Mouse (Mus musculus) neural tube, embryonic 11.5 days (tissue): ENCODE results near the gene Tcf7l1. TPM values are rescaled to one million over a fixed set of nuclear protein-coding genes. Genes with fewer than 3 reads are reported as not detected.

ENCODE experiments used
- ATAC-seq: fragments of 200-750 bp; cut with Nextera tagmentation; 2 replicates; pipeline ENCODE4 v1.8.0; 2017; ENCODE audit warnings: moderate number of reproducible peaks, mild to moderate bottlenecking, moderate TSS enrichment, moderate library complexity; ENCODE audit not compliant: insufficient read depth, low FRiP score, low TSS enrichment
- DNase-seq: peaks from one replicate; pipeline ENCODE4 v3.0.0-alpha.2; 2015; ENCODE audit warnings: low spot score
- H3K27ac ChIP-seq: fragments of 300-500 bp; sonication (generic); 2 replicates; pipeline ENCODE4 v1.5.1; 2014; ENCODE audit warnings: low read depth, mild to moderate bottlenecking, low read length
- H3K27me3 ChIP-seq: fragments of 300-500 bp; sonication (generic); 2 replicates; pipeline ENCODE4 v1.6.1; 2014; ENCODE audit warnings: mild to moderate bottlenecking, low read length, mixed read lengths; ENCODE audit not compliant: control insufficient read depth, insufficient read depth
- H3K36me3 ChIP-seq: fragments of 300-500 bp; sonication (generic); 2 replicates; pipeline ENCODE4 v1.6.1; 2014; ENCODE audit warnings: mild to moderate bottlenecking, low read length, moderate library complexity, mixed read lengths; ENCODE audit not compliant: control insufficient read depth, insufficient read depth
- H3K4me1 ChIP-seq: fragments of 300-500 bp; sonication (generic); 2 replicates; pipeline ENCODE4 v1.6.1; 2014; ENCODE audit warnings: low read length, mixed read lengths; ENCODE audit not compliant: control insufficient read depth, insufficient read depth
- H3K4me2 ChIP-seq: fragments of 300-500 bp; sonication (generic); 2 replicates; pipeline ENCODE4 v1.6.1; 2014; ENCODE audit warnings: low read depth, mild to moderate bottlenecking, moderate library complexity
- H3K4me3 ChIP-seq: fragments of 300-500 bp; sonication (generic); 2 replicates; pipeline ENCODE4 v1.5.1; 2014; ENCODE audit warnings: low read depth, low read length
- H3K9ac ChIP-seq: fragments of 300-500 bp; sonication (generic); 2 replicates; pipeline ENCODE4 v1.6.1; 2014; ENCODE audit warnings: mild to moderate bottlenecking, low read length
- H3K9me3 ChIP-seq: fragments of 300-500 bp; sonication (generic); 2 replicates; pipeline ENCODE4 v1.6.1; 2016; ENCODE audit warnings: low read length; ENCODE audit not compliant: control insufficient read depth
- WGBS: fragments of 180-500 bp; shearing (Covaris S2); extraction: QIAGEN DNeasy Blood & Tissue Kit; methylation state at CpG from one replicate; pipeline ENCODE4 v1.1.7; 2014; 5-methylcytosine and 5-hydroxymethylcytosine counted together
- polyA plus RNA-seq: library from polyadenylated mRNA; unstranded; fragments of >200 nt; fragmentation: Nextera tagmentation; extraction: Ambion mirVana; gene quantifications from 2 replicates; pipeline ENCODE4 v1.2.1, GENCODE M21; 2014

Gene Tcf7l1
- polyA plus RNA-seq, 1 experiment from 2014 or later, result 21.8 TPM

- Histone ChIP-seq H3K4me2 (no peak overlapping the region), H3K27ac (no peak overlapping the region), H3K9me3 (no peaks in the 10 kb centered on the region), H3K4me3 (no peak overlapping the region), H3K36me3 (no peaks in the 10 kb centered on the region), H3K27me3 (no peaks in the 10 kb centered on the region), H3K4me1 (no peaks in the 10 kb centered on the region), H3K9ac (no peak overlapping the region)
- WGBS, result 88% methylated on average over 2 of the region's 2 CpGs
- ATAC-seq (no peak), DNase-seq (no peak)
Observed at GRCm38 (mm10) chr6:72604066-72604465, 185.0 kb downstream of the Tcf7l1 start.

GRCm38 (mm10) chr6:72601732-72602131, 187.3 kb downstream of the Tcf7l1 start:
- H3K9me3 ChIP-seq, result no peaks in the 10 kb centered on the region
- H3K9ac ChIP-seq, result no peak overlapping the region
- no peak overlapping the region for H3K27ac ChIP-seq
- H3K4me2 ChIP-seq, result no peak overlapping the region
- H3K4me3 ChIP-seq, result no peak overlapping the region
- 51% methylated on average over 1 of the region's 1 CpGs for WGBS
- DNase-seq (peak; percentile 67), ATAC-seq (no peak)
- peaks cover 4% of the 10 kb centered on the region; the same call in 1 of the 2 replicates for H3K4me1 ChIP-seq
- H3K27me3 ChIP-seq, result no peaks in the 10 kb centered on the region
- H3K36me3 ChIP-seq, result no peaks in the 10 kb centered on the region

- Histone ChIP-seq H3K36me3 (no peaks in the 10 kb centered on the region), H3K27me3 (no peaks in the 10 kb centered on the region), H3K4me1 (peaks cover 4% of the 10 kb centered on the region; the same call in 1 of the 2 replicates), H3K4me2 (no peak overlapping the region), H3K27ac (no peak overlapping the region), H3K9me3 (no peaks in the 10 kb centered on the region), H3K4me3 (no peak overlapping the region), H3K9ac (no peak overlapping the region)
- 92% methylated on average over 12 of the region's 12 CpGs for WGBS
- ATAC-seq, result no peak
- no peak for DNase-seq
Observed at GRCm38 (mm10) chr6:72600771-72601170, 188.3 kb downstream of the Tcf7l1 start.

GRCm38 (mm10) chr6:72600216-72600615, 188.8 kb downstream of the Tcf7l1 start:
- Histone ChIP-seq H3K4me1 (peaks cover 4% of the 10 kb centered on the region; the same call in 1 of the 2 replicates), H3K4me2 (no peak overlapping the region), H3K27ac (no peak overlapping the region), H3K36me3 (no peaks in the 10 kb centered on the region), H3K4me3 (no peak overlapping the region), H3K9ac (no peak overlapping the region), H3K9me3 (no peaks in the 10 kb centered on the region), H3K27me3 (no peaks in the 10 kb centered on the region)
- ATAC-seq, result no peak
- no peak for DNase-seq
- WGBS, result 82% methylated on average over 6 of the region's 6 CpGs

- 59% methylated on average over 12 of the region's 12 CpGs for WGBS
- H3K9ac ChIP-seq, result peak overlapping the region; percentile 64
- no peak for DNase-seq
- peaks cover 4% of the 10 kb centered on the region; the same call in 1 of the 2 replicates for H3K4me1 ChIP-seq
- no peaks in the 10 kb centered on the region for H3K36me3 ChIP-seq
- peak; percentile 7; the same call in 1 of the 2 replicates for ATAC-seq
- no peaks in the 10 kb centered on the region for H3K9me3 ChIP-seq
- no peaks in the 10 kb centered on the region for H3K27me3 ChIP-seq
- H3K4me2 ChIP-seq, result peak overlapping the region; percentile 73
- H3K4me3 ChIP-seq, result peak overlapping the region; percentile 50
- no peak overlapping the region for H3K27ac ChIP-seq
Observed at GRCm38 (mm10) chr6:72598791-72599557, 190.1 kb downstream of the Tcf7l1 start.

GRCm38 (mm10) chr6:72597956-72598753, 190.9 kb downstream of the Tcf7l1 start, which contains the start of the genes Elmod3 and Retsat:
Gene Elmod3 (minus strand): TSS chr6:72598413.
Gene Retsat (plus strand): TSS chr6:72598475.
- Histone ChIP-seq H3K4me1 (peaks cover 4% of the 10 kb centered on the region; the same call in 1 of the 2 replicates), H3K27me3 (no peaks in the 10 kb centered on the region), H3K27ac (no peak within 1 kb of the TSS), H3K4me2 (peak within 1 kb of the TSS; percentile 73), H3K9ac (peak within 1 kb of the TSS; percentile 64), H3K9me3 (no peaks in the 10 kb centered on the region), H3K36me3 (no peaks in the 10 kb centered on the region), H3K4me3 (peak within 1 kb of the TSS; percentile 50)
- 2% methylated on average over 38 of the region's 38 CpGs for WGBS
- ATAC-seq (peak; percentile 91), DNase-seq (peak; percentile 88)

GRCm38 (mm10) chr6:72597083-72597874, 191.8 kb downstream of the Tcf7l1 start:
- H3K9me3 ChIP-seq, result no peaks in the 10 kb centered on the region

GRCm38 (mm10) chr6:72593914-72594313, 195.1 kb downstream of the Tcf7l1 start:
- Histone ChIP-seq H3K4me3 (no peak overlapping the region), H3K9me3 (no peaks in the 10 kb centered on the region), H3K9ac (no peak overlapping the region), H3K4me2 (no peak overlapping the region), H3K36me3 (no peaks in the 10 kb centered on the region), H3K27me3 (no peaks in the 10 kb centered on the region), H3K4me1 (peaks cover 3% of the 10 kb centered on the region; the same call in 1 of the 2 replicates), H3K27ac (no peak overlapping the region)
- WGBS, result 68% methylated on average over 5 of the region's 5 CpGs
- ATAC-seq (no peak), DNase-seq (no peak)

More at GRCm38 (mm10) chr6:72597083-72597874, 191.8 kb downstream of the Tcf7l1 start:
- ATAC-seq (no peak), DNase-seq (no peak)
- Histone ChIP-seq H3K27ac (no peak overlapping the region), H3K4me1 (peaks cover 4% of the 10 kb centered on the region; the same call in 1 of the 2 replicates), H3K4me2 (peak overlapping the region; percentile 73), H3K4me3 (peak overlapping the region; percentile 50), H3K36me3 (no peaks in the 10 kb centered on the region), H3K9ac (peak overlapping the region; percentile 64), H3K27me3 (no peaks in the 10 kb centered on the region)
- 52% methylated on average over 13 of the region's 13 CpGs for WGBS
